Mouse (Mus musculus) lung, embryonic 14.5 days (tissue): Measurements from ENCODE around the gene Fmo1. TPM values are rescaled to one million over a fixed set of nuclear protein-coding genes. Genes with fewer than 3 reads are reported as not detected.
A peak's percentile ranks its signal among the peaks of the same experiment; 100 is the strongest.

ENCODE experiments used
- ATAC-seq: fragments of 200-750 bp; cut with Nextera tagmentation; 2 replicates; pipeline ENCODE4 v1.8.0; 2017; ENCODE audit warnings: mild to moderate bottlenecking, moderate TSS enrichment, moderate library complexity; ENCODE audit not compliant: insufficient read depth
- DNase-seq: peaks from one replicate; pipeline ENCODE4 v3.0.0-alpha.2; 2015
- H3K27ac ChIP-seq: fragments of 300-500 bp; sonication (generic); 2 replicates; pipeline ENCODE4 v1.5.1; 2014; ENCODE audit warnings: low read depth, mild to moderate bottlenecking, moderate library complexity
- H3K27me3 ChIP-seq: fragments of 300-500 bp; sonication (generic); 2 replicates; pipeline ENCODE4 v1.6.1; 2014; ENCODE audit warnings: low read length, control low read depth; ENCODE audit not compliant: insufficient read depth
- H3K36me3 ChIP-seq: fragments of 300-500 bp; sonication (generic); 2 replicates; pipeline ENCODE4 v1.6.1; 2014; ENCODE audit warnings: control low read depth; ENCODE audit not compliant: insufficient read depth
- H3K4me1 ChIP-seq: fragments of 300-500 bp; sonication (generic); 2 replicates; pipeline ENCODE4 v1.6.1; 2014; ENCODE audit warnings: antibody characterized with exemption, control low read depth; ENCODE audit not compliant: insufficient read depth
- H3K4me2 ChIP-seq: fragments of 300-500 bp; sonication (generic); 2 replicates; pipeline ENCODE4 v1.6.1; 2014; ENCODE audit warnings: mild to moderate bottlenecking
- H3K4me3 ChIP-seq: fragments of 300-500 bp; sonication (generic); 2 replicates; pipeline ENCODE4 v1.5.1; 2014; ENCODE audit warnings: low read depth, low read length
- H3K9ac ChIP-seq: fragments of 300-500 bp; sonication (generic); 2 replicates; pipeline ENCODE4 v1.6.1; 2014
- H3K9me3 ChIP-seq: fragments of 300-500 bp; sonication (generic); 2 replicates; pipeline ENCODE4 v1.6.1; 2016; ENCODE audit warnings: low read depth, low read length, control low read depth
- CTCF ChIP-seq: IDR thresholded peaks from 2 replicates; pipeline ENCODE4 v1.5.1; 2016; ENCODE audit warnings: antibody characterized with exemption, low read depth
- WGBS: fragments of 180-500 bp; shearing (Covaris S2); extraction: QIAGEN DNeasy Blood & Tissue Kit; methylation state at CpG from one replicate; pipeline ENCODE4 v1.1.7; 2014; 5-methylcytosine and 5-hydroxymethylcytosine counted together
- polyA plus RNA-seq: library from polyadenylated mRNA; unstranded; fragments of >200 nt; fragmentation: Nextera tagmentation; extraction: Ambion mirVana; gene quantifications from 2 replicates; pipeline ENCODE4 v1.2.1, GENCODE M21; 2014

Gene Fmo1
- polyA plus RNA-seq, 1 experiment from 2014 or later, result 3.4 TPM

DNA sequence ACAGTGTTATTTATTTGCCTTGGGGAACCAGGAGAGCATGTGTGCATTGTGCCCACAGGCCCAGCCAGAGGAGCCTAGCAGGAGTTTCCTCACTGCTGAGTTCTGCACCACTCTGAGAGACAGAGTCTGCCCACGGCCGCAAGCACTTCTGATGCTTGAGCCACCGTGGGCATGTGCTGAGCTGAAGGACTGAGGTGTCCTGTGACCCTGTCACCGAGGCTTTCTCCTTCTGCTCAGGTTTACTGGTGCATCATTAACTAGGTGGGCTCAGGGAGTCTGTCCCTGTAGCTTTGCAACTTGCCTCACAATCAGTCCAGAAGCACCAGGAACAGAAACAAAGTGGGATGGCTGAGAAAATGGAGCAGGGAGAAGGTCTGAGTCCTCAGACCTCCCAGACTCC lies 51.5 kb downstream of the Fmo1 start:
- WGBS, result 72% methylated on average over 4 of the region's 4 CpGs
- TF ChIP-seq CTCF, result no peak
- Histone ChIP-seq H3K27ac (no peak overlapping the region), H3K4me2 (no peak overlapping the region), H3K4me3 (no peak overlapping the region), H3K4me1 (no peaks in the 10 kb centered on the region), H3K9me3 (no peaks in the 10 kb centered on the region), H3K36me3 (no peaks in the 10 kb centered on the region), H3K27me3 (no peaks in the 10 kb centered on the region), H3K9ac (no peak overlapping the region)
- no peak for DNase-seq
- no peak for ATAC-seq

GRCm38 (mm10) chr1:162813836-162814156 lies 52.6 kb downstream of the Fmo1 start, which contains the start of gene Fmo4:
Gene Fmo4, minus strand, starts transcription at chr1:162813972.
- Histone ChIP-seq H3K4me3 (no peak within 1 kb of the TSS), H3K9ac (no peak within 1 kb of the TSS), H3K4me2 (no peak within 1 kb of the TSS), H3K27ac (no peak within 1 kb of the TSS), H3K9me3 (no peaks in the 10 kb centered on the region), H3K36me3 (no peaks in the 10 kb centered on the region), H3K4me1 (no peaks in the 10 kb centered on the region), H3K27me3 (no peaks in the 10 kb centered on the region)
- DNase-seq, result peak; percentile 66
- ATAC-seq, result no peak
- WGBS, result 40% methylated on average over 8 of the region's 8 CpGs
- TF ChIP-seq CTCF, result peak; percentile 47

DNA sequence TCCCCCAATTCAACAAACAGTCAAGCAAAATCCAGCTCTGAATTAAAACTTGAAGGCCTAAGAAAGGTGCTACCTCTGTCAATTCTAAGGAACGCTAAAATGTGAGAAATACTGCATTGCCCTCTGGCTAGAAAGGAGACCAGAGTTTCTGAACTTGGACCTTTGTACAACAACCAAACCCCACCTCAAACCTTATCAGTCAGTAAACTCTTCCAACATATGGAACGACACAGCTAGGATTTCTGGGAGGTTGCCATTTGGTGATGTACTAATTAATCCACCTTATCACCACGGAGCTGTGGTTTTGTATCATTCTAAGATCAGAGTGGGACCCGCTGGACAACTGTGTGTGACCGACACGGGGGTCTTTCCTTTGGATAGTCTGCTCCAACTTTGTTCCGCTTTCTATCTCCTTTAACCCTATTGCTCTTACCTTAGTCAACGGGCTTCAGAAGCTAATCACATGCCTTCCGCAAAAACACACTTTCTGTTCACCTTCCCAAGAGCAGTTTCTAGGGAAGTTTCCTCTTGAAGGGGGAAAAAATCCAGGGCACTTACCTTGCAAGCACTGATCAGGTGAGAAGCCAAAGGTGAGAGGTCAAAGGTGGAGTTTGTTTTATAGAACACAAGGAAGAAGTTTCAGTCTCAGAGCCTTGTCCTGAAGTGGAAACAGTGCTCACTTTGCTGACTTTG lies 53.1 kb downstream of the Fmo1 start:
- no peaks in the 10 kb centered on the region for H3K4me1 ChIP-seq
- WGBS, result 80% methylated on average over 9 of the region's 9 CpGs
- no peaks in the 10 kb centered on the region for H3K36me3 ChIP-seq
- no peak for DNase-seq
- no peak for TF ChIP-seq CTCF
- no peak overlapping the region for H3K27ac ChIP-seq
- no peak overlapping the region for H3K4me2 ChIP-seq
- H3K4me3 ChIP-seq, result no peak overlapping the region
- ATAC-seq, result no peak
- H3K9me3 ChIP-seq, result no peaks in the 10 kb centered on the region
- no peak overlapping the region for H3K9ac ChIP-seq
- no peaks in the 10 kb centered on the region for H3K27me3 ChIP-seq

DNA sequence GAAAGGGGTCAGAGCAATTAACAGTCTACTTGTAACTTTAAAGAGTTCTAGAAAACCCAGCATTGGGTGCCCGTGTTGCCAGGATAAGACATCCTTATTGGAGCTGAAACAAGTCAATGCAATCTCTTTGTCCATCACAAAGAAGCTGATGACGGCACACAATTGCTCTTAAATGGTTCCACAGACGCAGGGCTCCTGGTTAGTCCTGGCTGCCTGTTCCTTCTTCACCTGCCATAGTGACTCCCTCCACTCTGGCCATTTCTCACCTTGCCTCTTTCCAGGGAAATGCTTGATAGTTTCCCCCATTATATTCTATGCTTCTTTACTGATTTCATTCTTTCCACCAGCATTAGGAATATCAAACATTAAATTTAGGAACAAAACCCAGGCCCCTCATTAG lies 57.9 kb downstream of the Fmo1 start:
- Histone ChIP-seq H3K9me3 (no peaks in the 10 kb centered on the region), H3K4me2 (no peak overlapping the region), H3K36me3 (no peaks in the 10 kb centered on the region), H3K9ac (no peak overlapping the region), H3K4me1 (no peaks in the 10 kb centered on the region), H3K4me3 (no peak overlapping the region), H3K27me3 (no peaks in the 10 kb centered on the region), H3K27ac (no peak overlapping the region)
- ATAC-seq, result no peak
- WGBS, result 80% methylated on average over 3 of the region's 3 CpGs
- TF ChIP-seq CTCF, result no peak
- DNase-seq, result no peak

- no peaks in the 10 kb centered on the region for H3K4me1 ChIP-seq
- H3K4me2 ChIP-seq, result no peak overlapping the region
- no peak for DNase-seq
- no peak overlapping the region for H3K4me3 ChIP-seq
- H3K27me3 ChIP-seq, result no peaks in the 10 kb centered on the region
- no peak overlapping the region for H3K9ac ChIP-seq
- ATAC-seq, result no peak
- no peaks in the 10 kb centered on the region for H3K36me3 ChIP-seq
- no peaks in the 10 kb centered on the region for H3K9me3 ChIP-seq
- no peak overlapping the region for H3K27ac ChIP-seq
- 73% methylated on average over 5 of the region's 5 CpGs for WGBS
- no peak for TF ChIP-seq CTCF
Observed at GRCm38 (mm10) chr1:162807441-162807840, 59.0 kb downstream of the Fmo1 start.

DNA sequence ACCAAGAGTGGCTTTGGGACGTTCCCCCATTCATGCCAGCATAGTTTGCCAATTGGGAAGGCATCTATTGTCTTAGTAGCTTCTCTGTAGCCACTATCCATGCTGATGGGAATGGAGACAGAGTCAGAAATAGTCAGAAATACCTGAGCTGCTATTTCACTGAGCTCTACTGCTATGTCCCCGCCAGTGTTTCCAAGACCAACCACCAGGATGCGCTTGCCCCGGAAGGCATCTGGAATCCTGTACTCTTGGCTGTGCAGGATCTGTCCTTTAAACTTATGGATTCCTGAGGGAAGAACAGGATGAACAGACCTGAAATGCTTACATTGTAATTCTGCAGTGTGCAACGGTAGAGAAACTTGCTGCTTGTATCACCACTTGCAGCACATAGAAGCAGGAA lies 61.4 kb downstream of the Fmo1 start:
- Histone ChIP-seq H3K9me3 (no peaks in the 10 kb centered on the region), H3K4me1 (no peaks in the 10 kb centered on the region), H3K4me2 (no peak overlapping the region), H3K27ac (no peak overlapping the region), H3K9ac (no peak overlapping the region), H3K4me3 (no peak overlapping the region), H3K36me3 (no peaks in the 10 kb centered on the region), H3K27me3 (no peaks in the 10 kb centered on the region)
- ATAC-seq, result no peak
- peak; percentile 12 for DNase-seq
- 51% methylated on average over 5 of the region's 5 CpGs for WGBS
- TF ChIP-seq CTCF, result peak; percentile 51

DNA sequence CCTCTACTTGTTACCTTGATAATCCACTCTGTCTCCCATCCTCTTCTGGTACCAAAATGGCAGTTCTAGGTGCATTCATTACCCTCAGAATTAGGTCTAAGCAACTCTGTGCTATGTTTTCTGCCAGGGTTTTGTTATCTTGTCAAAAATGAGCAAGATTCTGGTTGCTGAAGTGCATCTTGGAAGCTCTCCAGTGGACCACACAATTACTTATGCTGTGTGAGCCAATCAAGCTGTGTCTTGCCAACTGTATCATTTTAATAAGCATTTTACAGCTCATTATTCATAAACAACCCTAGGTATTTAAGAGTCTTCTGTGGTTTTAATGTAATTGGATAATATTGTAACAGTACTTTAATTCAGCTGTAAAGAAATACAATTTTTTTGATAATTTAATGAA lies 70.0 kb downstream of the Fmo1 start:
- ATAC-seq (no peak), DNase-seq (peak; percentile 68)
- Histone ChIP-seq H3K27me3 (no peaks in the 10 kb centered on the region), H3K36me3 (no peaks in the 10 kb centered on the region), H3K9ac (no peak overlapping the region), H3K27ac (no peak overlapping the region), H3K4me1 (no peaks in the 10 kb centered on the region), H3K9me3 (no peaks in the 10 kb centered on the region), H3K4me3 (no peak overlapping the region), H3K4me2 (no peak overlapping the region)
- TF ChIP-seq CTCF, result no peak
